Mouse (Mus musculus) kidney, postnatal 25 days (tissue): ENCODE data around the gene D430041D05Rik.
"Not testable (repeated sequence)": the region's sequence is repeated elsewhere in the genome, so short reads cannot be mapped to it uniquely, and the experiment has no call there.

Experiments
- DNase-seq, 2 experiments: peaks; one replicate each; pipeline ENCODE4 v3.0.0; 2021; ENCODE audit warnings: mixed read lengths in 2 of 2

D430041D05Rik gene

GRCm38 (mm10) chr2:104111170-104111797, 299.5 kb downstream of the D430041D05Rik start:
- not testable (repeated sequence) for DNase-seq

- DNase-seq: no peak
These were observed 300.8 kb downstream of the D430041D05Rik start for GRCm38 (mm10) chr2:104110031-104110430.

GRCm38 (mm10) chr2:104109528-104109927, 301.3 kb downstream of the D430041D05Rik start:
- DNase-seq: no peak

GRCm38 (mm10) chr2:104109021-104109420, 301.8 kb downstream of the D430041D05Rik start:
- not testable (repeated sequence) for DNase-seq

- no peak for DNase-seq
These were observed 306.0 kb downstream of the D430041D05Rik start for GRCm38 (mm10) chr2:104104800-104105199.

GRCm38 (mm10) chr2:104099946-104100345, 310.9 kb downstream of the D430041D05Rik start:
- no peak for DNase-seq

GRCm38 (mm10) chr2:104099231-104099585, 311.6 kb downstream of the D430041D05Rik start:
- no peak for DNase-seq

GRCm38 (mm10) chr2:104098529-104099230, 312.1 kb downstream of the D430041D05Rik start:
- DNase-seq: no peak

- DNase-seq: not testable (repeated sequence)
These were observed 313.4 kb downstream of the D430041D05Rik start for GRCm38 (mm10) chr2:104097396-104097795.

GRCm38 (mm10) chr2:104096796-104097195, 314.0 kb downstream of the D430041D05Rik start:
- DNase-seq: not testable (repeated sequence)

GRCm38 (mm10) chr2:104096256-104096655, 314.6 kb downstream of the D430041D05Rik start:
- DNase-seq: peak in 1 of 2 experiments; percentile 12

- DNase-seq: peak; percentile 94
These were observed 315.0 kb downstream of the D430041D05Rik start, which contains the start of gene Cd59a for GRCm38 (mm10) chr2:104095741-104096213. Cd59a (plus strand) TSS chr2:104095801.

- no peak for DNase-seq
These were observed 317.5 kb downstream of the D430041D05Rik start for GRCm38 (mm10) chr2:104093305-104093704.
